Mouse (Mus musculus): ENCODE measurements around the gene Zbtb8os. TPM values are rescaled to one million over a fixed set of nuclear protein-coding genes. Genes with fewer than 3 reads are reported as not detected.

The Zbtb8os gene
- 31.2 to 38.2 TPM (median 36.8 TPM) in 4 replicates for total RNA-seq (2023)

GRCm38 (mm10) chr4:129335216-129336074 is at the start of gene Zbtb8os, which contains the start of gene Rbbp4:
TSS of gene Zbtb8os (plus strand) at chr4:129335695.
TSS of gene Rbbp4 (minus strand) at chr4:129335370.

DNA sequence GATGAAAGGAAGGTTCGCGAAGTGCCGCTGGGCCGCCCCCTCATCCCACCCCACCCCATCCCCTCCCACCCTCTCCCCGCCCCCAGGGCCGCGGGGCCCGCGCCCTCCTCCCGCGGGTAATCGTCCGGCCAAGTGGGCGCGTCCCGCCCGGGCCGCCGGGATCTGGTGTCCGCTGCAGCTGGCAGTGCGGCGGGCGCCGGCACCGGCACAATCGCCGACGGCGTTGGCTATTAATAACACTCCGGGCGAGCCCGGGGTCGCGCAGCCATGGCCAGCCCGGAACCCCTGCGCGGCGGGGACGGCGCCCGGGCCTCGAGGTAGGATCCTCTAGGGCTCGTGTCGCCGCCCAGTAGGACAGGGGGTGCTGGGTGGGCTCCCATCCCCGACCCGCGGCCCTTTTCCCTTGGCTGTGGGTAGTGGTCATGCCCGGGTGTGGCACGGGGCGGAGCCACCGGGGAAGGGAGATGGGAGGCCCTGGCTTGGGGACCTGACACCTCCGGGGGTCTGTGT is 48.0 kb upstream of the Zbtb8os start, which contains the start of gene Sync:
TSS of gene Sync (plus strand) at position 146 of the 510 bp plus-strand sequence.

DNA sequence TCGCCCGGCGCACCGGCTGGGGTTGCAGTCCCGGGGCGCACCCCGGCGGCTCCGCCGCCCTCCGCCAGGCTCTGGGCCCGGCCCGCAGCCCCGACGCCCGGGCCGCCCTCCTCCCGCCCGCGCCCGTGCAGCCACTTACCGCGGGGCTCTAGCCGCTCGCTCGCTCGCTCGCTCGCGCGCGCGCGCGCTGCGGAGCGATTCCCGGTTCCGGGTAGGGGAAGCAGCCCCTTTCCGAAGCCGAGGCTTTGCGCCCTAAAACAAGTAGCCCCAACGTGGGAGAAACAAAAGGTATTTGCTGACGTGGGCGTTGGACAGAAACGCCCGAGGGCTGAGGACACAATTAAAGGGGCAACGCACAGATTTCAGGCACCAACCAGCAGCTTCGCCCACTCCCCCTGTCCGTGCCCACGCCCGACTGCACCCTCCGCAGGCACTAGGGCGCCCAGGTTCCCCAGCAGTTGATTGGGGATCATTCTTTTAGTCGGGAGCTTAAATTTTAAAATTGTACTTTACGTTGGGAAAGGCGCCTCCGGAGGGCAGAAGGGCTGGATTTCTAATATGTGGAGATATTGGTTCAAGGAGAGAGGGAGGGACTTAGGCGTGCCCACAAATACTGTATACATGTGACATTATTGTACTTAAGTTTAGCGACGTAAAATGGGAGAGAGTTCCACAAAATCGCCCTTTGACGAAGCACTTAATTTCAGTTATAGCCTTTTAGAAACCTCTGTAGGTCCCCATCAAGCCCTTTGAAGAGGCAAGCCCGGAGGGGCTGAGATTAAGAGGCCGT is 42.3 kb downstream of the Zbtb8os start, which contains the start of gene Zbtb8a:
TSS of gene Zbtb8a (minus strand) at position 516 of the 790 bp plus-strand sequence.

Other genes with a start within 250 kb of the Zbtb8os start
- not detected in 4 replicates for gene Tmem54, start 230.1 kb upstream of the Zbtb8os start, total RNA-seq (2023)
- gene Hpca, start 213.7 kb upstream of the Zbtb8os start, total RNA-seq (2023): not detected in 4 replicates
- gene Fndc5, start 198.7 kb upstream of the Zbtb8os start, total RNA-seq (2023): 0.43 TPM in 1 of 4 replicates, not detected in the others
- 40.3 to 46.4 TPM (median 44.2 TPM) in 4 replicates for gene S100pbp, start 146.0 kb upstream of the Zbtb8os start, total RNA-seq (2023)
- 39.2 to 53.9 TPM (median 51.7 TPM) in 4 replicates for gene Yars, start 145.9 kb upstream of the Zbtb8os start, total RNA-seq (2023)
- 0.12 to 0.26 TPM (median 0.12 TPM) in 3 of 4 replicates, not detected in the other for gene C77080, start 74.3 kb upstream of the Zbtb8os start, total RNA-seq (2023)
- gene Sync, start 48.1 kb upstream of the Zbtb8os start, total RNA-seq (2023): not detected in 4 replicates
- gene Rbbp4, start 325 bp upstream of the Zbtb8os start, total RNA-seq (2023): 144 to 162 TPM (median 150 TPM) in 4 replicates
- gene Zbtb8a, start 42.4 kb downstream of the Zbtb8os start, total RNA-seq (2023): 2.2 to 4.1 TPM (median 3.4 TPM) in 4 replicates
- gene Zbtb8b, start 105.2 kb downstream of the Zbtb8os start, total RNA-seq (2023): not detected in 4 replicates
- gene Bsdc1, start 125.9 kb downstream of the Zbtb8os start, total RNA-seq (2023): 125 to 159 TPM (median 135 TPM) in 4 replicates
- gene Tssk3, start 155.3 kb downstream of the Zbtb8os start, total RNA-seq (2023): 0.46 to 0.88 TPM in 2 of 4 replicates, not detected in the others
- gene Fam229a, start 155.5 kb downstream of the Zbtb8os start, total RNA-seq (2023): 2.2 to 3.5 TPM in 2 of 4 replicates, not detected in the others
- gene Marcksl1, start 177.9 kb downstream of the Zbtb8os start, total RNA-seq (2023): 87.6 to 108 TPM (median 95.2 TPM) in 4 replicates
- gene Hdac1, start 207.0 kb downstream of the Zbtb8os start, total RNA-seq (2023): 167 to 184 TPM (median 171 TPM) in 4 replicates
- 18.6 to 29.8 TPM (median 24.1 TPM) in 4 replicates for gene Lck, start 237.9 kb downstream of the Zbtb8os start, total RNA-seq (2023)
- gene Fam167b, start 242.9 kb downstream of the Zbtb8os start, total RNA-seq (2023): not detected in 4 replicates